Mouse (Mus musculus): ENCODE measurements around the gene Clock. TPM values are rescaled to one million over a fixed set of nuclear protein-coding genes. Genes with fewer than 3 reads are reported as not detected.

The Clock gene
- total and polyA plus RNA-seq, 2 experiments from 2014 or later = 8.2 to 29.3 TPM

GRCm38 (mm10) chr5:76170522-76170921 is 134.1 kb downstream of the Clock start:
- H3K27me3 ChIP-seq (ENCODE audit: control insufficient read depth, insufficient read depth, low read length) = no peaks in the 10 kb centered on the region
- H3K9ac ChIP-seq (replicated peaks; ENCODE audit: low read depth, low read length) = no peak overlapping the region
- WGBS = 78% methylated on average over 4 of the region's 4 CpGs
- TF ChIP-seq EP300 (IDR thresholded peaks at IDR 0.05; ENCODE audit: low read depth) (no peak), CTCF (IDR thresholded peaks at IDR 0.05; ENCODE audit: low read depth) (no peak)
- no peak for ATAC-seq (ENCODE audit: insufficient read depth, low read depth)
- no peaks in the 10 kb centered on the region for H3K9me3 ChIP-seq (replicated peaks; ENCODE audit: control insufficient read depth, low read length)
- no peak overlapping the region for H3K4me3 ChIP-seq (ENCODE audit: low read depth, low read length)
- H3K36me3 ChIP-seq (replicated peaks; ENCODE audit: control insufficient read depth, insufficient read depth, low read length) = no peaks in the 10 kb centered on the region
- no peak for DNase-seq (ENCODE audit: low spot score)
- H3K27ac ChIP-seq (ENCODE audit: low read depth) = no peak overlapping the region
- no peak overlapping the region for H3K4me2 ChIP-seq (ENCODE audit: low read depth, low read length)
- no peaks in the 10 kb centered on the region for H3K4me1 ChIP-seq (ENCODE audit: control insufficient read depth, insufficient read depth)

- whole genome bisulfite sequencing = 56% methylated on average over 7 of the region's 7 CpGs
- ATAC-seq (ENCODE audit: insufficient read depth, low read depth) (no peak), DNase-seq (ENCODE audit: low spot score) (no peak)
- TF ChIP-seq EP300 (IDR thresholded peaks at IDR 0.05; ENCODE audit: low read depth) = no peak
- TF ChIP-seq CTCF (IDR thresholded peaks at IDR 0.05; ENCODE audit: low read depth) = no peak
- H3K27ac ChIP-seq (ENCODE audit: low read depth) = no peak overlapping the region
- no peak overlapping the region for H3K4me3 ChIP-seq (ENCODE audit: low read depth, low read length)
- H3K9ac ChIP-seq (replicated peaks; ENCODE audit: low read depth, low read length) = no peak overlapping the region
- H3K9me3 ChIP-seq (replicated peaks; ENCODE audit: control insufficient read depth, low read length) = no peaks in the 10 kb centered on the region
- no peak overlapping the region for H3K4me2 ChIP-seq (ENCODE audit: low read depth, low read length)
- H3K27me3 ChIP-seq (ENCODE audit: control insufficient read depth, insufficient read depth, low read length) = no peaks in the 10 kb centered on the region
- no peaks in the 10 kb centered on the region for H3K36me3 ChIP-seq (replicated peaks; ENCODE audit: control insufficient read depth, insufficient read depth, low read length)
- no peaks in the 10 kb centered on the region for H3K4me1 ChIP-seq (ENCODE audit: control insufficient read depth, insufficient read depth)
Measured at GRCm38 (mm10) chr5:76164827-76165226, 139.8 kb downstream of the Clock start.

DNA sequence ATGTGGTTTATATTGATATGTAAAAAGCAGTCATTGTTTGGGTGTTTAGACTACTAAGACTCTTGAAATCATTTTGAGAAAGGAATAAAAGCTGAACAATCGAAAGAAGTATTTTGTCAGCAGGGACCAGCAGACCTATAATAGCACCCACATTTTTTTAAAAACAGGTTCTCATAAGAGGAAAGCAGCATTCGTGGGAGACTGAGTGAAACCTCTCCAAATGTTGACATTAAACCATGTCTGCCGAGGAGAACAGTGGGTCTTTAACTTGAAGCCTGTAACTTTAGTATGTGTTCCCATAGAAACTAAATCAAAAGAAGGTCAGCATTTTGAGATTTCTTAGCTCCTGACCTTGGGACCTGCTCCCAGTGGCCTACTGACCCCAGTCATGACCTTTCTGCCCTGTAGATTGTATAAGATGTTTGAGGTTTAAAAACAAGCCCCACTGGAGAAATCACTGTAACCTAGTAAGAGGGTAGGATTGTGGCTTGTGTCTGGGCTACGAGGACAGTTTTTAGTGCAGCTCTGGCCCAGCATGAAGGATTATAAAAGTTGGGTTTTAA is 140.7 kb downstream of the Clock start:
- Histone ChIP-seq H3K4me3 (ENCODE audit: low read depth, low read length) (no peak overlapping the region), H3K36me3 (replicated peaks; ENCODE audit: control insufficient read depth, insufficient read depth, low read length) (no peaks in the 10 kb centered on the region), H3K4me2 (ENCODE audit: low read depth, low read length) (no peak overlapping the region), H3K27me3 (ENCODE audit: control insufficient read depth, insufficient read depth, low read length) (no peaks in the 10 kb centered on the region), H3K4me1 (ENCODE audit: control insufficient read depth, insufficient read depth) (no peaks in the 10 kb centered on the region), H3K9me3 (replicated peaks; ENCODE audit: control insufficient read depth, low read length) (no peaks in the 10 kb centered on the region), H3K27ac (ENCODE audit: low read depth) (no peak overlapping the region), H3K9ac (replicated peaks; ENCODE audit: low read depth, low read length) (no peak overlapping the region)
- 85% methylated on average over 4 of the region's 4 CpGs for WGBS
- no peak for ATAC-seq (ENCODE audit: insufficient read depth, low read depth)
- TF ChIP-seq EP300 (IDR thresholded peaks at IDR 0.05; ENCODE audit: low read depth) (no peak), CTCF (IDR thresholded peaks at IDR 0.05; ENCODE audit: low read depth) (no peak)
- DNase-seq (ENCODE audit: low spot score) = no peak

GRCm38 (mm10) chr5:76162926-76163325 is 141.7 kb downstream of the Clock start:
- Histone ChIP-seq H3K9ac (replicated peaks; ENCODE audit: low read depth, low read length) (no peak overlapping the region), H3K27ac (ENCODE audit: low read depth) (no peak overlapping the region), H3K36me3 (replicated peaks; ENCODE audit: control insufficient read depth, insufficient read depth, low read length) (no peaks in the 10 kb centered on the region), H3K27me3 (ENCODE audit: control insufficient read depth, insufficient read depth, low read length) (no peaks in the 10 kb centered on the region), H3K4me3 (ENCODE audit: low read depth, low read length) (no peak overlapping the region), H3K4me2 (ENCODE audit: low read depth, low read length) (no peak overlapping the region), H3K9me3 (replicated peaks; ENCODE audit: control insufficient read depth, low read length) (no peaks in the 10 kb centered on the region), H3K4me1 (ENCODE audit: control insufficient read depth, insufficient read depth) (no peaks in the 10 kb centered on the region)
- TF ChIP-seq EP300 (IDR thresholded peaks at IDR 0.05; ENCODE audit: low read depth) (no peak), CTCF (IDR thresholded peaks at IDR 0.05; ENCODE audit: low read depth) (no peak)
- 72% methylated on average over 5 of the region's 5 CpGs for WGBS
- DNase-seq (ENCODE audit: low spot score) (no peak), ATAC-seq (ENCODE audit: insufficient read depth, low read depth) (no peak)

DNA sequence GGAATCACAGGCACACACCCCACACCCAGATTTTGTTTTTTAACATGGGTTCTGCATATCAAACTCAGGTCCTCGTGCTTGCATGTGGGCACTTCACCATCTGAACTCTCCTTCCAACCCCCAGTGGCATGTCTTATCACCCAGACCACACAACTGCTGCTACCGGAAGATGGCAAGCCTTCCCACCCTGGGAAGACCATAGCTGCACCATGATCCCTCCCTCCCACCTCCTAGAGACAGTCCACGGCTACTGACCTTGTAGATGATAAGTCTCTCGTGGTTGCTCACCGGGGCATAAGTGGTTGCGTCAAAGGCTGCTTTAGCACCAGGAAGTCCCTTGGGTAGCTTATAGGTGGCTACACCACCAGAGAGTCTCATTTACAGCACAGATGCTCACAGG is 143.1 kb downstream of the Clock start:
- no peak for DNase-seq (ENCODE audit: low spot score)
- WGBS = 73% methylated on average over 6 of the region's 6 CpGs
- H3K4me3 ChIP-seq (ENCODE audit: low read depth, low read length) = no peak overlapping the region
- no peaks in the 10 kb centered on the region for H3K9me3 ChIP-seq (replicated peaks; ENCODE audit: control insufficient read depth, low read length)
- H3K4me2 ChIP-seq (ENCODE audit: low read depth, low read length) = no peak overlapping the region
- no peak overlapping the region for H3K27ac ChIP-seq (ENCODE audit: low read depth)
- 0 out of 2 replicates have a peak, but pooled peaks cover 3% of the 10 kb centered on the region for H3K36me3 ChIP-seq (replicated peaks; ENCODE audit: control insufficient read depth, insufficient read depth, low read length)
- no peak overlapping the region for H3K9ac ChIP-seq (replicated peaks; ENCODE audit: low read depth, low read length)
- H3K27me3 ChIP-seq (ENCODE audit: control insufficient read depth, insufficient read depth, low read length) = no peaks in the 10 kb centered on the region
- TF ChIP-seq EP300 (IDR thresholded peaks at IDR 0.05; ENCODE audit: low read depth) (no peak), CTCF (IDR thresholded peaks at IDR 0.05; ENCODE audit: low read depth) (no peak)
- no peaks in the 10 kb centered on the region for H3K4me1 ChIP-seq (ENCODE audit: control insufficient read depth, insufficient read depth)
- no peak for ATAC-seq (ENCODE audit: insufficient read depth, low read depth)

GRCm38 (mm10) chr5:76160086-76160485 is 144.5 kb downstream of the Clock start:
- ATAC-seq (ENCODE audit: insufficient read depth, low read depth) = no peak
- no peaks in the 10 kb centered on the region for H3K9me3 ChIP-seq (replicated peaks; ENCODE audit: control insufficient read depth, low read length)

More at GRCm38 (mm10) chr5:76160086-76160485, 144.5 kb downstream of the Clock start:
- Histone ChIP-seq H3K9ac (replicated peaks; ENCODE audit: low read depth, low read length) (no peak overlapping the region), H3K27ac (ENCODE audit: low read depth) (no peak overlapping the region), H3K4me3 (ENCODE audit: low read depth, low read length) (no peak overlapping the region), H3K27me3 (ENCODE audit: control insufficient read depth, insufficient read depth, low read length) (no peaks in the 10 kb centered on the region), H3K36me3 (replicated peaks; ENCODE audit: control insufficient read depth, insufficient read depth, low read length) (0 out of 2 replicates have a peak, but pooled peaks cover 3% of the 10 kb centered on the region), H3K4me1 (ENCODE audit: control insufficient read depth, insufficient read depth) (peaks cover 9% of the 10 kb centered on the region), H3K4me2 (ENCODE audit: low read depth, low read length) (no peak overlapping the region)
- WGBS = 36% methylated on average over 3 of the region's 3 CpGs
- TF ChIP-seq CTCF (IDR thresholded peaks at IDR 0.05; ENCODE audit: low read depth) = no peak
- no peak for TF ChIP-seq EP300 (IDR thresholded peaks at IDR 0.05; ENCODE audit: low read depth)
- DNase-seq (ENCODE audit: low spot score) = no peak

Other genes starting within 250 kb of the Clock start
- gene Srd5a3, start 164.5 kb downstream of the Clock start, total RNA-seq (2014; rRNA removed; ENCODE audit: low replicate concordance) = 23.7 and 24.3 TPM in 2 replicates
- 25.5 and 26.9 TPM in 2 replicates for gene Srd5a3, start 164.5 kb downstream of the Clock start, polyA plus RNA-seq (2015; fragmentation: Nextera tagmentation; extraction: Ambion mirVana)
- 81.9 and 108 TPM in 2 replicates for gene Tmem165, start 120.9 kb downstream of the Clock start, total RNA-seq (2014; rRNA removed; ENCODE audit: low replicate concordance)
- 46.4 and 48.9 TPM in 2 replicates for gene Tmem165, start 120.9 kb downstream of the Clock start, polyA plus RNA-seq (2015; fragmentation: Nextera tagmentation; extraction: Ambion mirVana)
- not detected in 2 replicates for gene Pdcl2, start 26.4 kb upstream of the Clock start, total RNA-seq (2014; rRNA removed; ENCODE audit: low replicate concordance)
- gene Pdcl2, start 26.4 kb upstream of the Clock start, polyA plus RNA-seq (2015; fragmentation: Nextera tagmentation; extraction: Ambion mirVana) = not detected in 2 replicates
- gene Nmu, start 59.0 kb upstream of the Clock start, total RNA-seq (2014; rRNA removed; ENCODE audit: low replicate concordance) = not detected in 2 replicates
- not detected in 2 replicates for gene Nmu, start 59.0 kb upstream of the Clock start, polyA plus RNA-seq (2015; fragmentation: Nextera tagmentation; extraction: Ambion mirVana)
- gene Gm7271, start 179.2 kb upstream of the Clock start, total RNA-seq (2014; rRNA removed; ENCODE audit: low replicate concordance) = not detected in 2 replicates
- not detected in 2 replicates for gene Gm7271, start 179.2 kb upstream of the Clock start, polyA plus RNA-seq (2015; fragmentation: Nextera tagmentation; extraction: Ambion mirVana)
- 13.0 and 23.5 TPM in 2 replicates for gene Exoc1, start 224.5 kb upstream of the Clock start, total RNA-seq (2014; rRNA removed; ENCODE audit: low replicate concordance)
- gene Exoc1, start 224.5 kb upstream of the Clock start, polyA plus RNA-seq (2015; fragmentation: Nextera tagmentation; extraction: Ambion mirVana) = 12.9 and 13.6 TPM in 2 replicates